Mouse (Mus musculus) lung, embryonic 14.5 days (tissue): ENCODE data around the gene Nbeal1. TPM values are rescaled to one million over a fixed set of nuclear protein-coding genes. Genes with fewer than 3 reads are reported as not detected.

Experiments
- ATAC-seq: fragments of 200-750 bp; cut with Nextera tagmentation; 2 replicates; pipeline ENCODE4 v1.8.0; 2017; ENCODE audit warnings: mild to moderate bottlenecking, moderate TSS enrichment, moderate library complexity; ENCODE audit not compliant: insufficient read depth
- DNase-seq: peaks from one replicate; pipeline ENCODE4 v3.0.0-alpha.2; 2015
- H3K27ac ChIP-seq: fragments of 300-500 bp; sonication (generic); 2 replicates; pipeline ENCODE4 v1.5.1; 2014; ENCODE audit warnings: low read depth, mild to moderate bottlenecking, moderate library complexity
- H3K27me3 ChIP-seq: fragments of 300-500 bp; sonication (generic); 2 replicates; pipeline ENCODE4 v1.6.1; 2014; ENCODE audit warnings: low read length, control low read depth; ENCODE audit not compliant: insufficient read depth
- H3K36me3 ChIP-seq: fragments of 300-500 bp; sonication (generic); 2 replicates; pipeline ENCODE4 v1.6.1; 2014; ENCODE audit warnings: control low read depth; ENCODE audit not compliant: insufficient read depth
- H3K4me1 ChIP-seq: fragments of 300-500 bp; sonication (generic); 2 replicates; pipeline ENCODE4 v1.6.1; 2014; ENCODE audit warnings: antibody characterized with exemption, control low read depth; ENCODE audit not compliant: insufficient read depth
- H3K4me2 ChIP-seq: fragments of 300-500 bp; sonication (generic); 2 replicates; pipeline ENCODE4 v1.6.1; 2014; ENCODE audit warnings: mild to moderate bottlenecking
- H3K4me3 ChIP-seq: fragments of 300-500 bp; sonication (generic); 2 replicates; pipeline ENCODE4 v1.5.1; 2014; ENCODE audit warnings: low read depth, low read length
- H3K9ac ChIP-seq: fragments of 300-500 bp; sonication (generic); 2 replicates; pipeline ENCODE4 v1.6.1; 2014
- H3K9me3 ChIP-seq: fragments of 300-500 bp; sonication (generic); 2 replicates; pipeline ENCODE4 v1.6.1; 2016; ENCODE audit warnings: low read depth, low read length, control low read depth
- CTCF ChIP-seq: IDR thresholded peaks from 2 replicates; pipeline ENCODE4 v1.5.1; 2016; ENCODE audit warnings: antibody characterized with exemption, low read depth
- WGBS: fragments of 180-500 bp; shearing (Covaris S2); extraction: QIAGEN DNeasy Blood & Tissue Kit; methylation state at CpG from one replicate; pipeline ENCODE4 v1.1.7; 2014; 5-methylcytosine and 5-hydroxymethylcytosine counted together
- polyA plus RNA-seq: library from polyadenylated mRNA; unstranded; fragments of >200 nt; fragmentation: Nextera tagmentation; extraction: Ambion mirVana; gene quantifications from 2 replicates; pipeline ENCODE4 v1.2.1, GENCODE M21; 2014

Gene Nbeal1
- polyA plus RNA-seq, 1 experiment from 2014 or later = 13.6 TPM

GRCm38 (mm10) chr1:60236261-60236660 is 55.9 kb downstream of the Nbeal1 start:
- H3K27me3 ChIP-seq = no peaks in the 10 kb centered on the region
- H3K4me1 ChIP-seq = no peaks in the 10 kb centered on the region
- peaks cover 33% of the 10 kb centered on the region for H3K36me3 ChIP-seq
- TF ChIP-seq CTCF = no peak
- DNase-seq = no peak
- H3K4me2 ChIP-seq = no peak overlapping the region
- no peak for ATAC-seq
- no peak overlapping the region for H3K4me3 ChIP-seq
- H3K27ac ChIP-seq = no peak overlapping the region
- no peak overlapping the region for H3K9ac ChIP-seq
- WGBS = 89% methylated on average over 4 of the region's 4 CpGs
- no peaks in the 10 kb centered on the region for H3K9me3 ChIP-seq

DNA sequence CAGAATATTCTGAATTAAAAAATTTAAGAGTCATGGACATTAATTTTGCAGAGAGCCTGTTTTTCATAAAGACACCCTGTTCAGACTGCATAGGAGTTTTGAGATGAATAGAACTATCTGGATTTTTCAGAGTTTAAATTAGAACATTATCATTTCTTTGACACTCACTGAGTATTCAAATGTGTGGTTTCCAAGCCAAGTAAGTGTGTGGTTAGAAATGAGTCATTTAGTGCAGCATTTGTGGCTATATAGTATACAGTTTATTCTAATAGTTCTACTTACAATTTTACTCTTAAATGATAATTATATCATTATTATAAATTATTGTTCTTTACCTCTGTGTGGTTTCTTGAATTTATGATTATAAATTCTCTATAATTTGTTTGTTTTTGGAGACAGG is 60.0 kb downstream of the Nbeal1 start:
- ATAC-seq (no peak), DNase-seq (no peak)
- H3K27ac ChIP-seq = no peak overlapping the region
- no peak overlapping the region for H3K4me2 ChIP-seq
- TF ChIP-seq CTCF = no peak
- no peaks in the 10 kb centered on the region for H3K9me3 ChIP-seq
- no peak overlapping the region for H3K9ac ChIP-seq
- peaks cover 37% of the 10 kb centered on the region for H3K36me3 ChIP-seq
- H3K4me3 ChIP-seq = no peak overlapping the region
- H3K4me1 ChIP-seq = no peaks in the 10 kb centered on the region
- no peaks in the 10 kb centered on the region for H3K27me3 ChIP-seq

DNA sequence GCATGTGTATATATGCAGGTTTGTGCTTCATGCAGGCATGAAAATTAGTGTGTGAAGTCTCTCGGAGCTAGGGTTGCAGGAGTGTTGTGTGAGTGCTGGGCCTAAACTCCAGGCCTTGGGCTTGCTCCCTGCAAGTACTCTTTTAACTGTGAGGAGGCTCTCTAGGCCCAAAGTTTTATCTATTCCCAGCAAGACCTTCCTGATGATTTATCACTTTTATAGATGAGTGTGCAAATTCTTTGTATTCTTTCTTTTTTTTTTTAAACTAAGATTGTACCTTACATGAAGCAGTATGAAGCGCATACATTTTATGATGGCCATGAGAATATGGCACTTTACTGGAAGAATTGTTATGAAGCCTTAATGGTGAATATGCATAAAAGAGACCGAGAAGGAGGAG is 87.7 kb downstream of the Nbeal1 start:
- H3K9me3 ChIP-seq = no peaks in the 10 kb centered on the region

GRCm38 (mm10) chr1:60269314-60269713 is 88.9 kb downstream of the Nbeal1 start:
- no peak overlapping the region for H3K27ac ChIP-seq
- no peak for TF ChIP-seq CTCF
- no peak overlapping the region for H3K4me2 ChIP-seq
- ATAC-seq (no peak), DNase-seq (no peak)
- no peak overlapping the region for H3K9ac ChIP-seq
- H3K9me3 ChIP-seq = no peaks in the 10 kb centered on the region
- peaks cover 36% of the 10 kb centered on the region for H3K36me3 ChIP-seq
- no peaks in the 10 kb centered on the region for H3K27me3 ChIP-seq
- no peak overlapping the region for H3K4me3 ChIP-seq
- H3K4me1 ChIP-seq = no peaks in the 10 kb centered on the region

More for the DNA sequence above, 87.7 kb downstream of the Nbeal1 start:
- no peak overlapping the region for H3K4me2 ChIP-seq
- ATAC-seq (no peak), DNase-seq (no peak)
- no peak overlapping the region for H3K9ac ChIP-seq
- no peak overlapping the region for H3K4me3 ChIP-seq
- no peaks in the 10 kb centered on the region for H3K27me3 ChIP-seq
- TF ChIP-seq CTCF = no peak
- WGBS = 87% methylated on average over 3 of the region's 3 CpGs
- H3K27ac ChIP-seq = no peak overlapping the region
- no peaks in the 10 kb centered on the region for H3K4me1 ChIP-seq
- peaks cover 43% of the 10 kb centered on the region for H3K36me3 ChIP-seq

GRCm38 (mm10) chr1:60272471-60272870 is 92.1 kb downstream of the Nbeal1 start:
- 72% methylated on average over 2 of the region's 2 CpGs for WGBS
- no peaks in the 10 kb centered on the region for H3K9me3 ChIP-seq
- no peaks in the 10 kb centered on the region for H3K27me3 ChIP-seq
- no peak overlapping the region for H3K27ac ChIP-seq
- H3K9ac ChIP-seq = no peak overlapping the region
- ATAC-seq (no peak), DNase-seq (peak; percentile 52)
- H3K4me3 ChIP-seq = no peak overlapping the region
- H3K4me2 ChIP-seq = no peak overlapping the region
- H3K36me3 ChIP-seq = peaks cover 35% of the 10 kb centered on the region
- no peaks in the 10 kb centered on the region for H3K4me1 ChIP-seq
- TF ChIP-seq CTCF = peak; percentile 44

DNA sequence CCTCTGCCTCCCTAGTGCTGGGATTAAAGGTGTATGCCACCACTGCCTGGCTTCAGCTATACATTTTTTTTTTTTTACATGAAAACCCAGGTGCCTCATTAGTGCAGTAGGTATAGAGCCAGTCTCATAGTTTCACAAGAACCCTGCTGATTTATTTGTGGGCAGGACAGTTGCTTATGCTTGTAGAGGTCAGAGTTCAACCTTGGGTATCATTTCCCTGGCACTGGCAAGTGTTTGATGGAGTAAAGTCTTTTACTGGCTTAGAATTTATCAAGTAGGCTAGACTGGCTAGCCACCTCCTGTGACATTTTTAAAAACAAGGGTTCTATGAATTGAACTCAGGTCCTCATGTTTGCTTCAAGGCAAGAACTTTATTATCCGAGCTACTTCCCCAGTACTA is 113.5 kb downstream of the Nbeal1 start:
- H3K4me3 ChIP-seq = no peak overlapping the region
- H3K4me2 ChIP-seq = no peak overlapping the region
- no peak overlapping the region for H3K9ac ChIP-seq
- no peaks in the 10 kb centered on the region for H3K4me1 ChIP-seq
- no peak for ATAC-seq
- no peak for DNase-seq
- TF ChIP-seq CTCF = no peak
- H3K9me3 ChIP-seq = no peaks in the 10 kb centered on the region
- no peak overlapping the region for H3K27ac ChIP-seq
- H3K27me3 ChIP-seq = no peaks in the 10 kb centered on the region
- H3K36me3 ChIP-seq = peaks cover 51% of the 10 kb centered on the region
- 60% methylated on average over 1 of the region's 1 CpGs for WGBS

- Histone ChIP-seq H3K27ac (peak within 1 kb of the TSS; percentile 95), H3K36me3 (0 out of 2 replicates have a peak, but pooled peaks cover 8% of the 10 kb centered on the region), H3K4me3 (peak within 1 kb of the TSS; percentile 60), H3K27me3 (no peaks in the 10 kb centered on the region), H3K4me2 (peak within 1 kb of the TSS; percentile 78), H3K4me1 (peaks cover 5% of the 10 kb centered on the region; the same call in 1 of the 2 replicates), H3K9ac (peak within 1 kb of the TSS; percentile 67), H3K9me3 (no peaks in the 10 kb centered on the region)
- 1% methylated on average over 60 of the region's 60 CpGs for WGBS
- DNase-seq (peak; percentile 94), ATAC-seq (peak; percentile 98)
- no peak for TF ChIP-seq CTCF
Observed at GRCm38 (mm10) chr1:60342808-60343629, 162.6 kb downstream of the Nbeal1 start, which contains the start of gene Cyp20a1. TSS of gene Cyp20a1 (plus strand) at chr1:60343323.
